Mouse (Mus musculus) limb, embryonic 13.5 days (tissue): ENCODE measurements around the gene Ppp1r3e. TPM values are rescaled to one million over a fixed set of nuclear protein-coding genes. Genes with fewer than 3 reads are reported as not detected.

ENCODE experiments used
- ATAC-seq: fragments of 200-750 bp; cut with Nextera tagmentation; 2 replicates; pipeline ENCODE4 v1.8.0; 2017; ENCODE audit warnings: low read depth, moderate number of reproducible peaks, moderate TSS enrichment; ENCODE audit not compliant: low FRiP score
- H3K27ac ChIP-seq: fragments of 300-500 bp; sonication (generic); 2 replicates; pipeline ENCODE4 v1.5.1; 2015; ENCODE audit warnings: inconsistent platforms, mild to moderate bottlenecking, moderate library complexity
- H3K27me3 ChIP-seq: fragments of 300-500 bp; sonication (generic); 2 replicates; pipeline ENCODE4 v1.6.1; 2015; ENCODE audit warnings: mild to moderate bottlenecking, inconsistent platforms
- H3K36me3 ChIP-seq: fragments of 300-500 bp; sonication (generic); 2 replicates; pipeline ENCODE4 v1.6.1; 2015; ENCODE audit warnings: inconsistent platforms, mild to moderate bottlenecking, moderate library complexity
- H3K4me1 ChIP-seq: fragments of 300-500 bp; sonication (generic); 2 replicates; pipeline ENCODE4 v1.6.1; 2015; ENCODE audit warnings: inconsistent platforms
- H3K4me2 ChIP-seq: fragments of 300-500 bp; sonication (generic); replicated peaks from 2 replicates; pipeline ENCODE4 v1.6.1; 2015; ENCODE audit warnings: inconsistent platforms, mild to moderate bottlenecking, moderate library complexity
- H3K4me3 ChIP-seq: fragments of 300-500 bp; sonication (generic); 2 replicates; pipeline ENCODE4 v1.5.1; 2015; ENCODE audit warnings: moderate library complexity, mild to moderate bottlenecking, inconsistent platforms
- H3K9ac ChIP-seq: fragments of 300-500 bp; sonication (generic); 2 replicates; pipeline ENCODE4 v1.6.1; 2015; ENCODE audit warnings: mild to moderate bottlenecking, inconsistent platforms
- H3K9me3 ChIP-seq: fragments of 300-500 bp; sonication (generic); 2 replicates; pipeline ENCODE4 v1.6.1; 2016; ENCODE audit warnings: inconsistent platforms
- WGBS: fragments of 180-500 bp; shearing (Covaris S2); methylation state at CpG from one replicate; pipeline ENCODE4 v1.1.7; 2015; 5-methylcytosine and 5-hydroxymethylcytosine counted together
- polyA plus RNA-seq: library from polyadenylated mRNA; unstranded; fragments of >200 nt; fragmentation: Nextera tagmentation; extraction: Ambion mirVana; gene quantifications from 2 replicates; pipeline ENCODE4 v1.2.1, GENCODE M21; 2015

The Ppp1r3e gene
- polyA plus RNA-seq, 1 experiment from 2014 or later, result 0.60 TPM

DNA sequence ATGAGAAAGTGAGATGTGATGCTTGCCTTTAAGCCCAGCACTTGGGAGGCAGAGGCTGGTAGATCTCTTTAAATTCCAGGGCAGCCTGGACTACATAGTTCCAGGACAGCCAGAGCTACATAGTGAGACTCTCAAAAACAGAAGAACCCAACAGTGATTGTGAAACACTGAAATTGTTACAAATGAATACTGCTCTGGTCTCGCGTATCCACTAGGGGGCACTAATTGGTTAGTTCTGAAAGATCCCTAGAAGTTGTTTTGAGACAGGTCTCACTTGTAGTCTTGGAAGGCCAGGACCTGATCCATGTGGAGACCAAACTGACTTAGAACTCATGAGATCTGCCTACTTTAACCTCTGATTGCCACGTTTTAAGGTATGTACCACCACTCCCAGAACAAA is 23.0 kb upstream of the Ppp1r3e start:
- Histone ChIP-seq H3K9me3 (no peaks in the 10 kb centered on the region), H3K4me1 (peaks cover 7% of the 10 kb centered on the region), H3K4me2 (no peak overlapping the region), H3K27ac (no peak overlapping the region; the same call in 1 of the 2 replicates), H3K4me3 (no peak overlapping the region), H3K27me3 (no peaks in the 10 kb centered on the region), H3K9ac (no peak overlapping the region), H3K36me3 (peaks cover 60% of the 10 kb centered on the region)
- WGBS, result 2% methylated on average over 3 of the region's 3 CpGs
- ATAC-seq, result peak; percentile 64; the same call in 1 of the 2 replicates

DNA sequence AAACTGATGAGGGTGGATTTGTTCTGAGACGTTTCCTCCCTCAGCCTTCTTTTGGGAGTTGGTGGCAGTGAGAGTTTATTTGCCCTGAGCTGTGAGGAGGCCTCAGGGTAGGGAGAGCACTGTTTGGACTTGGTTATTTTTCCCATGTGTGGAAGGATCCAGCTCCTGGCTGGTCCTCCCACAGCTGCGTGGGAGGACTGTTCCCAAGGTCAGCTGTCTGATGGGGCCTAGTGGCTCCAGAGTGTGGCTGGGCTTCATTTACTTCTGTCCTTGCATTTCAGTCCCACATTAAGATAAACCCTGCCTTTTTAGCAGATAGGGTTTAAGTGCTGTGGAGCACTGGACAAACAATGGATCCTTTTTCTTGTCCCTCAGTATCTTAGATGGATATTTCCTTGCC is 20.1 kb upstream of the Ppp1r3e start:
- Histone ChIP-seq H3K4me3 (no peak overlapping the region), H3K9ac (no peak overlapping the region), H3K27me3 (no peaks in the 10 kb centered on the region), H3K36me3 (peaks cover 36% of the 10 kb centered on the region), H3K27ac (no peak overlapping the region), H3K4me1 (peaks cover 12% of the 10 kb centered on the region), H3K9me3 (no peaks in the 10 kb centered on the region), H3K4me2 (no peak overlapping the region)
- no peak for ATAC-seq
- WGBS, result 62% methylated on average over 2 of the region's 2 CpGs

DNA sequence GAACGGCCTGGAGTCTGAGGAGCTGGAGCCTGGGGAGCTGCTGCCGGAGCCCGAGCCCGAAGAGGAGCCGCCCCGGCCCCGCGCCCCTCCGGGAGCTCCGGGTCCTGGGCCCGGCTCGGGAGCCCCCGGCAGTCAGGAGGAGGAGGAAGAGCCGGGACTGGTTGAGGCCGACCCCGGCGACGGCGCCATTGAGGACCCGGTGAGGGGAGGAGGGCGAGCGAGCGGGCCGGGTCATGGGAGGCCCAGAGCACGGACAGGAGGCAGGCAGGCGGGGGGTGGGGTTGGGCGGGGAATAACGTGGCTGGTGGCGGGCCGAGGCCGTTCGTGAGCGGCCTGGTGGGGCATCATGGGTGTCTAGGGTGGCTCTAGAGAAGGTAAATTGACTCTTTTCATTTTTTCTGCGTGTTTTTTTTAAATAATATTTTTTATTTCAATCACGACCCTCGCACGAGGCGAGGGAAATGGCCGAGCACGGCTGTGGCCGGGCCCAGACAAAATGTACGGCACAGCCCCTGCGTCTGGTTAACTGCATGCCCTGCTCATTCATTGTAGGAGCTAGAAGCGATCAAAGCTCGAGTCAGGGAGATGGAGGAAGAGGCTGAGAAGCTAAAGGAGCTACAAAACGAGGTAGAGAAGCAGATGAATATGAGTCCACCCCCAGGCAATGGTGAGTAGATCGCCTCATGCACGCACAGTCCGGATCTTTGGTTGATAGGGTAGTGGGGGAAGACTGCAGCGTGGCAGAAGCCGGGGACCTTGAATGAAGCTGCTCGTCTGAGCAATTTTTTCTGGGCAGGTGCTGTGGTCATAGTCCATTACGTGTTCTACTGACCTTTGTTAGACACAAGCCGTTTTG is 17.2 kb upstream of the Ppp1r3e start:
- peak; percentile 46 for ATAC-seq
- peak overlapping the region; percentile 84 for H3K4me2 ChIP-seq
- no peaks in the 10 kb centered on the region for H3K27me3 ChIP-seq
- peaks cover 12% of the 10 kb centered on the region for H3K4me1 ChIP-seq
- peak overlapping the region; percentile 96 for H3K4me3 ChIP-seq
- H3K27ac ChIP-seq, result peak overlapping the region; percentile 92
- H3K36me3 ChIP-seq, result peaks cover 36% of the 10 kb centered on the region
- no peaks in the 10 kb centered on the region for H3K9me3 ChIP-seq
- WGBS, result 1% methylated on average over 50 of the region's 54 CpGs
- peak overlapping the region; percentile 98 for H3K9ac ChIP-seq

DNA sequence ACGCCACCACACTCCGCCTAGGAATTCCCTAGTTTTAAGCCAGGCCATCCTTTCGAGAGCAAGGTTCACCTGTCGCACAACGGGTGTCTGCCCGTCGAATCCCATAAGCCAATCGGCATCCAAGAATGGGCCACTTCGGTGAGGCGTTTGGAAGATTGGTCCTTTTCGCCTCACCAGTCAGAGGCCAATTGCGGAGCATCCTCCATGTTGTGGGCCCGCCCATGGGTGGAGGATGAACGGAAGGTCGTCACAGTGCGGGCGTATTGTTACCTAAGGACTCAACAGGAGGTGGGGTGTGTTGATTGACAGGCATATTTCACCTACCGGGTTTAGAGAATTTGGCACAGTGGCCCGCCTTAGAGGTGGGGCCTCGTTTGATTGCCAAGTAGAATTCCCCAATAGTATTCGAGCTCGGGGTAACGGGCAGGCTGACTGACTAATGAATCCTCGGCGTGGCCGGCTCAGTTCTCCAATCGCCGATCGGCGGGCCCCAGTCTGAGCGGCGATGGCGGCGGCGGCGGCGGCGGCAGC is 16.4 kb upstream of the Ppp1r3e start:
- Histone ChIP-seq H3K4me2 (peak overlapping the region; percentile 61), H3K9ac (peak overlapping the region; percentile 98), H3K9me3 (no peaks in the 10 kb centered on the region), H3K4me3 (peak overlapping the region; percentile 96), H3K27me3 (no peaks in the 10 kb centered on the region), H3K4me1 (peaks cover 12% of the 10 kb centered on the region), H3K27ac (peak overlapping the region; percentile 92), H3K36me3 (peaks cover 31% of the 10 kb centered on the region)
- under 1% methylated on average over 38 of the region's 38 CpGs for WGBS
- ATAC-seq, result peak; percentile 98

DNA sequence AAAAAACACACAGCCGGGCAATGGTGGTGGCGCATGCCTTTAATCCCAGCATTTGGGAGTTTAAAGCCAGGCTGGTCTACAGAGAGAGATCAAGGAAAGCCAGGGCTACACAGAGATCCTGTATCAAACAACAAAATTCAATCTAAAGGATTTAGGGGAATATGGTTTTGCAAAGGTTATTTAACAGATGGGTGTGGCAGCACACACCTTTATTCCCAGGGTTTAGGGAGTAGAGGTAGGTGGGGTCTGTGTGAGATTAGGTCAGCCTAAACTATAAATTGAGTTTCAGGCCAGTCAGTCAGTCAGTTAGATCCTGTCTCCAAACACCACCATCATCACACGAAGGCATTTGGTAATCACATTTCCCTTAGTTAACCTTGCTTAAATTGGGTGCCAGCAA is 14.8 kb upstream of the Ppp1r3e start, which contains the start of gene Pabpn1:
Pabpn1 (plus strand) TSS at position 301 of the 400 bp plus-strand sequence.
- H3K4me3 ChIP-seq, result peak within 1 kb of the TSS; percentile 96
- H3K27ac ChIP-seq, result 0 out of 2 replicates have a peak within 1 kb of the TSS, but pooled peaks have one; percentile 74
- WGBS, result 92% methylated on average over 3 of the region's 3 CpGs
- H3K27me3 ChIP-seq, result no peaks in the 10 kb centered on the region
- peaks cover 12% of the 10 kb centered on the region for H3K4me1 ChIP-seq
- H3K9me3 ChIP-seq, result no peaks in the 10 kb centered on the region
- 0 out of 2 replicates have a peak within 1 kb of the TSS, but pooled peaks have one; percentile 40 for H3K9ac ChIP-seq
- peak within 1 kb of the TSS; percentile 61 for H3K4me2 ChIP-seq
- no peak for ATAC-seq
- peaks cover 18% of the 10 kb centered on the region for H3K36me3 ChIP-seq

DNA sequence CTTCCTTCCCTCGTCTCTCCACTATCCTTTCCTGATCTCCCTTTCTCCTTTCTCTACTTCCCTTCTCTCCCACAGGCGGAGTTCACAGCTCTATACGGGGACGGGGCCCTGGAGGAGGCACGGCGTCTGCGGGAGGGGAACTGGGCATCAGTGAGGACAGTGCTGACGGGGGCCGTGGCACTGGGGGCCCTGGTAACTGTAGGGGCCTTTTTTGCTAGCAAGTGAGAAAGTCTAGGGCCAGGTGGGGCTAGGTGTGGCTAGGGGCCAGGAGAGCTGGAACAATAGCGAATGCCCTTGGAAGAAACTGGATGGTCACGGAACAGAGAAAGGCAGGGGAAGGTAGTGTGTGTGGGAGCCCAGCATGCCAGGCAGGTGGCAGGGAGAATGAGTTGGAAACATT is 8.0 kb upstream of the Ppp1r3e start:
- no peak for ATAC-seq
- Histone ChIP-seq H3K27me3 (no peaks in the 10 kb centered on the region), H3K27ac (no peak overlapping the region), H3K4me1 (peaks cover 22% of the 10 kb centered on the region), H3K36me3 (peaks cover 14% of the 10 kb centered on the region), H3K9ac (peak overlapping the region; percentile 86), H3K9me3 (no peaks in the 10 kb centered on the region), H3K4me3 (0 out of 2 replicates have a peak overlapping the region, but pooled peaks have one; percentile 71), H3K4me2 (peak overlapping the region; percentile 86)
- 89% methylated on average over 11 of the region's 11 CpGs for WGBS

DNA sequence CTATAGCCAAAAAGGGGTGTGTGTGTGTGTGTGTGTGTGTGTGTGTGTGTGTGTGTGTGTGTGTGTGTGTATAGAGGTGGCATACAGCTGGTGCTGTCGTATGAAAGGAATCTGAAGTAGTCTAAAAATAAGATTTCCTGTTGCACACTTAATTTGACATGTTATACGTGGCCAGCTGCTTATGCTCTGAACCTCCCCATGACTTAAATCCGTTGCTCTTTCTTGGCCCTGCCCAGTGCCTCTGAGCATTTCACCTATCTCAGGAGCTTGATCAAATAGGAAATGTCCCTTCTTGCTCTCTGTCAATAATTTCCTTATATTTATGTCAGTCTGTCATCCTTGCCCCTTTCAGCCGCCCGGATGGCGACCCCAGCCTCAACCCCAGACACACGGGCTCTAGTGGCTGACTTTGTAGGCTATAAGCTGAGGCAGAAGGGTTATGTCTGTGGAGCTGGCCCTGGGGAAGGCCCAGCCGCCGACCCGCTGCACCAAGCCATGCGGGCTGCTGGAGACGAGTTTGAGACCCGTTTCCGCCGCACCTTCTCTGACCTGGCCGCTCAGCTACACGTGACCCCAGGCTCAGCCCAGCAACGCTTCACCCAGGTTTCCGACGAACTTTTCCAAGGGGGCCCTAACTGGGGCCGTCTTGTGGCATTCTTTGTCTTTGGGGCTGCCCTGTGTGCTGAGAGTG is 6.8 kb upstream of the Ppp1r3e start:
- H3K4me1 ChIP-seq, result peaks cover 22% of the 10 kb centered on the region
- peak overlapping the region; percentile 86 for H3K4me2 ChIP-seq
- peaks cover 14% of the 10 kb centered on the region for H3K36me3 ChIP-seq
- peak overlapping the region; percentile 71 for H3K4me3 ChIP-seq
- 27% methylated on average over 21 of the region's 21 CpGs for WGBS
- H3K9me3 ChIP-seq, result no peaks in the 10 kb centered on the region
- H3K27me3 ChIP-seq, result no peaks in the 10 kb centered on the region
- H3K27ac ChIP-seq, result peak overlapping the region; percentile 95
- peak overlapping the region; percentile 86 for H3K9ac ChIP-seq
- peak; percentile 1; the same call in 1 of the 2 replicates for ATAC-seq

DNA sequence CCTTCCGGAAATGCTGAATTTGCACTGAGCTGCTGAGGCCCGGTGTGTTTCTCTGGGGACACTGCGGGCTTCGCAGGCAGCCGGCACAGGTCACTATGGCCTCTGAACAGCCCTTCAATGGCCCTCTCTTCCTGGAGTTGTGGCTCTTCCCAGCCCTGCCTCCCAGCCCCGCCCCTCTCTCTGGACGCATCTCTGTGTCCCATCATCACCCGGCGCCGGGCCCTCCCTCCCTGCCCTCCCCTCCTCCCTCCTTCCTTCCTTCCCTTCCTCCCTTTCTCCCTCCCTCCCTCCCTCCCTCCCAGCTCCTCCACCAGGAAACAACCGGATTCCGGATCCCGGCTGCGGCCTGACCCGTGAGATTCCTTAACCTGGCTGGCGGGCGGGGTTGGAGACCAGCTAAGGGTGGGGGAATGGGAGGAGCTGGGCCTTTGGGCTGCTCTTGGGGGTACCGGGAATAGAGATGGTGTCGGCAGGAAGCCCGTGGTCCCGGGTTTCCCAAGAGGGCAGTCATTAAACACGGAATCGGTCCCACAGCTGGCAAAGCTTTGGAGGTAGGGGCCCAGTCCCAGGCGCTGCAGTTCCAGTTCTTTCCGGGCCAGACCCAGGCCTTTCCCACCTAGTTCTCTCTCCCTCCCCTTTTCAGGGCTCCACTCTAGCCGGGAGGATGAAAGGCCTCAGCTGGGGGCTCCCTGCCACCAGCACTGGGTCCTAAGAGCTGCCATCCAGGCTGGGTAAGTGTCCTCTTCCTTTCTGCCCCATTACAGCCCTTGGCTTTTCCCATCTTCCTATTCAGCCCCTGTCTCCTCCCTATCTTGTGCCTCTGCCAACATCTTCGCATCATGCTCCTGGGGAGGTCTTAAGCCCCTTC is 6.0 kb upstream of the Ppp1r3e start, which contains the start of the genes Bcl2l2 and Gm20521:
Bcl2l2 (plus strand) TSS at position 224 of the 868 bp plus-strand sequence.
Gm20521 (plus strand) TSS at position 288 of the 868 bp plus-strand sequence.
- H3K27ac ChIP-seq, result peak within 1 kb of the TSS; percentile 95
- H3K36me3 ChIP-seq, result peaks cover 14% of the 10 kb centered on the region
- H3K9ac ChIP-seq, result peak within 1 kb of the TSS; percentile 86
- H3K27me3 ChIP-seq, result peaks cover 7% of the 10 kb centered on the region
- H3K4me3 ChIP-seq, result peak within 1 kb of the TSS; percentile 71
- H3K4me2 ChIP-seq, result peak within 1 kb of the TSS; percentile 86
- no peaks in the 10 kb centered on the region for H3K9me3 ChIP-seq
- WGBS, result under 1% methylated on average over 27 of the region's 27 CpGs
- H3K4me1 ChIP-seq, result peaks cover 22% of the 10 kb centered on the region
- peak; percentile 90 for ATAC-seq

DNA sequence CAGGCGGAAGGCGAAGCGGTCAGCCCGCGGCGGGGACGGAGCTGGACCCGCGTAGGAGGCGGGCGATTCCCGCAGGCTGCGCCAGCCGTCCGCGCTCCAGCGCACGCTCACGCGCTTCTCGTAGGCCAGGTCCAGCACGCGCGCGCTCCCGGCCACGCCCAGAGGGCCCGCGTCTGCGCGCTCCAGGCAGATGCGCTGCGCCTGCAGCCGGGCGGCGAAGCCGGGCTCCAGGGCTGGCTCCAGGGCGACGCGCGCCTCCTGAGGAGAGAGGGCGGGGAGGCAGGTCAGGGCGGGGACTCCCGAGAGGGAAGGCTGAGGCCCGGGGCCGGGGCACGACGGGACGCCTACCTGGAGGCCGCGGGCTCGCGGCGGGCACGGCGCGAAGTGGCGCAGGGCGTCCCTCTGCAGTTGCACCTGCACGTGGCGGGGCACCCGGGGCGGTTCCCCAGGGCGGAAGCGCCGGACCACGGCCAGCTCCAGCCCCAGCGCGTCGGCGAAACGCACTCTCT is 757 bp downstream of the Ppp1r3e start:
- peaks cover 32% of the 10 kb centered on the region for H3K27me3 ChIP-seq
- H3K4me2 ChIP-seq, result peak overlapping the region; percentile 97
- under 1% methylated on average over 42 of the region's 72 CpGs for WGBS
- no peaks in the 10 kb centered on the region for H3K36me3 ChIP-seq
- peak overlapping the region; percentile 71 for H3K9ac ChIP-seq
- ATAC-seq, result peak; percentile 84
- 0 out of 2 replicates have a peak overlapping the region, but pooled peaks have one; percentile 22 for H3K27ac ChIP-seq
- peaks cover 15% of the 10 kb centered on the region for H3K4me1 ChIP-seq
- peak overlapping the region; percentile 61 for H3K4me3 ChIP-seq
- no peaks in the 10 kb centered on the region for H3K9me3 ChIP-seq

DNA sequence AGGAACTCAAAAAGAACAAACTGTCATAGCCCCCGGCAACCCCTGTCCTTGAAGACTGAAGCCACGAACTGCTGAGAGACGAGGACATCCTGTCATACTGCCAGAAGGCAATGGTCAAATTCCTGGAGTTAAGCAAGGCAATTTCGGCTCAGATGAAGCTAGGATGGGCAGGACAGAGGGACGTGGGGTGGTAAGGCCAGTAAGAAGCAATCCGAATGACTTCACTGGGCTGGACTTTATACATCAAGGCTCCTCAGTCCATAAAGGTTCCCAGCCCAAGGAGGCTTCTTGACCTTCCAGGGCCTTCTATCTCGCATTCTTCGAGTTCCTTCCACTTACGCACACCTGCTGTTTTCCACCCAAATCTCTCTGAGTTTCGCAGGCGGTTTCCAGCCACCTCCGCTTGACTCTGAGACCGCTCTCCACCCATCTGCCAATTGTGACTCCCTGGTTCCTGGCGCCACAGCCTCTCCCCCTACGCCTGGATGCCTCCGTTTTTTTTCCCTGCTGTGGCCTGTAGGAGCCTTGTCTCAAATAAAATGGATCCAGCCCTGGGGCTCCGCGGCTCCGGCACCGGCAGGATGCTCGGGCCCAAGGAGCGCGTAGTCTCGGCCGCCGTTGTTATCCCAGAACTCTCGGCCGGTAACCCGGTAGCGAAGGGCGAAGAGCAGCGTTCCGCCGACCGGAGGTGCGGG is 1.4 kb downstream of the Ppp1r3e start:
- ATAC-seq, result peak; percentile 20; the same call in 1 of the 2 replicates
- peaks cover 15% of the 10 kb centered on the region for H3K4me1 ChIP-seq
- no peaks in the 10 kb centered on the region for H3K36me3 ChIP-seq
- H3K4me3 ChIP-seq, result peak overlapping the region; percentile 61
- 0 out of 2 replicates have a peak overlapping the region, but pooled peaks have one; percentile 22 for H3K27ac ChIP-seq
- H3K4me2 ChIP-seq, result peak overlapping the region; percentile 97
- peaks cover 32% of the 10 kb centered on the region for H3K27me3 ChIP-seq
- H3K9ac ChIP-seq, result peak overlapping the region; percentile 71
- no peaks in the 10 kb centered on the region for H3K9me3 ChIP-seq
- WGBS, result 2% methylated on average over 36 of the region's 36 CpGs
